Mouse (Mus musculus) neural tube, embryonic 13.5 days (tissue): ENCODE results near the gene Sesn3. TPM values are rescaled to one million over a fixed set of nuclear protein-coding genes. Genes with fewer than 3 reads are reported as not detected.

Source experiments
- ATAC-seq: fragments of 200-750 bp; cut with Nextera tagmentation; 2 replicates; pipeline ENCODE4 v1.8.0; 2017; ENCODE audit warnings: low read depth, mild to moderate bottlenecking, moderate TSS enrichment, moderate library complexity
- H3K27ac ChIP-seq: fragments of 300-500 bp; sonication (generic); replicated peaks from 2 replicates; pipeline ENCODE4 v1.5.1; 2015; ENCODE audit warnings: moderate library complexity, mild to moderate bottlenecking, inconsistent platforms
- H3K27me3 ChIP-seq: fragments of 300-500 bp; sonication (generic); 2 replicates; pipeline ENCODE4 v1.6.1; 2015; ENCODE audit warnings: mild to moderate bottlenecking, inconsistent platforms
- H3K36me3 ChIP-seq: fragments of 300-500 bp; sonication (generic); 2 replicates; pipeline ENCODE4 v1.6.1; 2015; ENCODE audit warnings: mild to moderate bottlenecking, inconsistent platforms
- H3K4me1 ChIP-seq: fragments of 300-500 bp; sonication (generic); replicated peaks from 2 replicates; pipeline ENCODE4 v1.6.1; 2015; ENCODE audit warnings: inconsistent platforms
- H3K4me2 ChIP-seq: fragments of 300-500 bp; sonication (generic); 2 replicates; pipeline ENCODE4 v1.6.1; 2015; ENCODE audit warnings: inconsistent platforms, mild to moderate bottlenecking, moderate library complexity
- H3K4me3 ChIP-seq: fragments of 300-500 bp; sonication (generic); 2 replicates; pipeline ENCODE4 v1.5.1; 2015; ENCODE audit warnings: mild to moderate bottlenecking, inconsistent platforms
- H3K9ac ChIP-seq: fragments of 300-500 bp; sonication (generic); 2 replicates; pipeline ENCODE4 v1.6.1; 2015; ENCODE audit warnings: moderate library complexity, mild to moderate bottlenecking, inconsistent platforms
- H3K9me3 ChIP-seq: fragments of 300-500 bp; sonication (generic); 2 replicates; pipeline ENCODE4 v1.6.1; 2016; ENCODE audit warnings: inconsistent platforms
- WGBS: fragments of 180-500 bp; shearing (Covaris S2); methylation state at CpG from one replicate; pipeline ENCODE4 v1.1.7; 2015; 5-methylcytosine and 5-hydroxymethylcytosine counted together
- polyA plus RNA-seq: library from polyadenylated mRNA; unstranded; fragments of >200 nt; fragmentation: Nextera tagmentation; extraction: Ambion mirVana; gene quantifications from 2 replicates; pipeline ENCODE4 v1.2.1, GENCODE M21; 2015

Gene Sesn3
- polyA plus RNA-seq, 1 experiment from 2014 or later, result 18.8 TPM

- H3K36me3 ChIP-seq, result no peaks in the 10 kb centered on the region
- H3K9me3 ChIP-seq, result no peaks in the 10 kb centered on the region
- peaks cover 10% of the 10 kb centered on the region; the same call in 1 of the 2 replicates for H3K4me1 ChIP-seq
- 0 out of 2 replicates have a peak overlapping the region, but pooled peaks have one; percentile 2 for H3K27ac ChIP-seq
- no peak overlapping the region for H3K4me2 ChIP-seq
- H3K4me3 ChIP-seq, result no peak overlapping the region
- H3K9ac ChIP-seq, result no peak overlapping the region
- no peaks in the 10 kb centered on the region for H3K27me3 ChIP-seq
- ATAC-seq, result peak; percentile 67
- 37% methylated on average over 3 of the region's 3 CpGs for WGBS
These were observed 13.7 kb upstream of the Sesn3 start for GRCm38 (mm10) chr9:14261150-14261549.

- 77% methylated on average over 4 of the region's 4 CpGs for WGBS
- Histone ChIP-seq H3K9me3 (no peaks in the 10 kb centered on the region), H3K9ac (no peak overlapping the region), H3K4me2 (no peak overlapping the region), H3K36me3 (no peaks in the 10 kb centered on the region), H3K27ac (no peak overlapping the region), H3K4me1 (peaks cover 10% of the 10 kb centered on the region; the same call in 1 of the 2 replicates), H3K4me3 (no peak overlapping the region), H3K27me3 (no peaks in the 10 kb centered on the region)
- ATAC-seq, result no peak
These were observed 12.3 kb upstream of the Sesn3 start for GRCm38 (mm10) chr9:14262568-14262972.

- WGBS, result 42% methylated on average over 2 of the region's 2 CpGs
- Histone ChIP-seq H3K4me3 (no peak overlapping the region), H3K9ac (no peak overlapping the region), H3K4me2 (no peak overlapping the region), H3K27me3 (no peaks in the 10 kb centered on the region), H3K4me1 (peaks cover under 1% of the 10 kb centered on the region; the same call in 1 of the 2 replicates), H3K27ac (no peak overlapping the region), H3K9me3 (no peaks in the 10 kb centered on the region), H3K36me3 (no peaks in the 10 kb centered on the region)
- ATAC-seq, result no peak
These were observed 8.4 kb upstream of the Sesn3 start for GRCm38 (mm10) chr9:14266470-14266869.

GRCm38 (mm10) chr9:14268578-14268977, 6.3 kb upstream of the Sesn3 start:
- 84% methylated on average over 2 of the region's 2 CpGs for WGBS
- Histone ChIP-seq H3K4me3 (no peak overlapping the region), H3K27ac (no peak overlapping the region), H3K4me2 (no peak overlapping the region), H3K4me1 (no peaks in the 10 kb centered on the region), H3K27me3 (no peaks in the 10 kb centered on the region), H3K9ac (no peak overlapping the region), H3K9me3 (no peaks in the 10 kb centered on the region), H3K36me3 (no peaks in the 10 kb centered on the region)
- no peak for ATAC-seq

GRCm38 (mm10) chr9:14272921-14273320, 1.9 kb upstream of the Sesn3 start:
- Histone ChIP-seq H3K9ac (no peak overlapping the region), H3K36me3 (no peaks in the 10 kb centered on the region), H3K9me3 (no peaks in the 10 kb centered on the region), H3K27me3 (no peaks in the 10 kb centered on the region), H3K4me2 (no peak overlapping the region), H3K4me3 (no peak overlapping the region), H3K27ac (no peak overlapping the region), H3K4me1 (peaks cover 13% of the 10 kb centered on the region)
- ATAC-seq, result no peak
- WGBS, result 68% methylated on average over 1 of the region's 1 CpGs

GRCm38 (mm10) chr9:14274586-14274985, 281 bp upstream of the Sesn3 start:
- Histone ChIP-seq H3K4me3 (peak overlapping the region; percentile 94), H3K36me3 (no peaks in the 10 kb centered on the region), H3K27me3 (no peaks in the 10 kb centered on the region), H3K27ac (peak overlapping the region; percentile 92), H3K9me3 (no peaks in the 10 kb centered on the region), H3K4me1 (peaks cover 26% of the 10 kb centered on the region), H3K9ac (peak overlapping the region; percentile 67), H3K4me2 (peak overlapping the region; percentile 62)
- ATAC-seq, result no peak
- 32% methylated on average over 5 of the region's 5 CpGs for whole genome bisulfite sequencing

GRCm38 (mm10) chr9:14275792-14276480, 1.1 kb downstream of the Sesn3 start:
- Histone ChIP-seq H3K9ac (peak overlapping the region; percentile 94), H3K4me1 (peaks cover 32% of the 10 kb centered on the region), H3K36me3 (no peaks in the 10 kb centered on the region), H3K4me2 (peak overlapping the region; percentile 63), H3K4me3 (peak overlapping the region; percentile 94), H3K9me3 (no peaks in the 10 kb centered on the region), H3K27ac (peak overlapping the region; percentile 97), H3K27me3 (no peaks in the 10 kb centered on the region)
- ATAC-seq, result peak; percentile 98
- under 1% methylated on average over 38 of the region's 54 CpGs for WGBS

GRCm38 (mm10) chr9:14276481-14277287, 1.8 kb downstream of the Sesn3 start:
- peak overlapping the region; percentile 94 for H3K4me3 ChIP-seq
- H3K9me3 ChIP-seq, result no peaks in the 10 kb centered on the region
- no peaks in the 10 kb centered on the region for H3K27me3 ChIP-seq
- H3K36me3 ChIP-seq, result no peaks in the 10 kb centered on the region
- peak overlapping the region; percentile 97 for H3K27ac ChIP-seq
- peak; percentile 63 for ATAC-seq
- peaks cover 35% of the 10 kb centered on the region for H3K4me1 ChIP-seq
- peak overlapping the region; percentile 94 for H3K9ac ChIP-seq
- WGBS, result 0% methylated on average over 60 of the region's 61 CpGs
- H3K4me2 ChIP-seq, result peak overlapping the region; percentile 63

GRCm38 (mm10) chr9:14277365-14277991, 2.6 kb downstream of the Sesn3 start:
- H3K27me3 ChIP-seq, result no peaks in the 10 kb centered on the region
- WGBS, result 2% methylated on average over 7 of the region's 7 CpGs
- peak overlapping the region; percentile 94 for H3K4me3 ChIP-seq
- H3K4me2 ChIP-seq, result peak overlapping the region; percentile 63
- H3K9ac ChIP-seq, result peak overlapping the region; percentile 94
- H3K27ac ChIP-seq, result peak overlapping the region; percentile 97
- ATAC-seq, result no peak
- H3K4me1 ChIP-seq, result peaks cover 35% of the 10 kb centered on the region
- no peaks in the 10 kb centered on the region for H3K36me3 ChIP-seq
- H3K9me3 ChIP-seq, result no peaks in the 10 kb centered on the region

- no peak overlapping the region for H3K4me2 ChIP-seq
These were observed 5.8 kb downstream of the Sesn3 start for GRCm38 (mm10) chr9:14280696-14281095.

GRCm38 (mm10) chr9:14285036-14285435, 10.2 kb downstream of the Sesn3 start:
- ATAC-seq, result no peak
- Histone ChIP-seq H3K27me3 (no peaks in the 10 kb centered on the region), H3K27ac (no peak overlapping the region), H3K4me3 (no peak overlapping the region), H3K36me3 (no peaks in the 10 kb centered on the region), H3K4me1 (0 out of 2 replicates have a peak, but pooled peaks cover 18% of the 10 kb centered on the region), H3K9me3 (no peaks in the 10 kb centered on the region), H3K4me2 (no peak overlapping the region), H3K9ac (no peak overlapping the region)
- WGBS, result 68% methylated on average over 3 of the region's 3 CpGs

More at GRCm38 (mm10) chr9:14280696-14281095, 5.8 kb downstream of the Sesn3 start:
- H3K27me3 ChIP-seq, result no peaks in the 10 kb centered on the region
- WGBS, result 69% methylated on average over 1 of the region's 1 CpGs
- H3K36me3 ChIP-seq, result no peaks in the 10 kb centered on the region
- H3K27ac ChIP-seq, result no peak overlapping the region
- no peak overlapping the region for H3K4me3 ChIP-seq
- H3K4me1 ChIP-seq, result peaks cover 34% of the 10 kb centered on the region
- H3K9ac ChIP-seq, result no peak overlapping the region
- H3K9me3 ChIP-seq, result no peaks in the 10 kb centered on the region
- ATAC-seq, result no peak

GRCm38 (mm10) chr9:14287234-14287633, 12.4 kb downstream of the Sesn3 start:
- 0 out of 2 replicates have a peak, but pooled peaks cover 11% of the 10 kb centered on the region for H3K4me1 ChIP-seq
- H3K27ac ChIP-seq, result no peak overlapping the region
- H3K36me3 ChIP-seq, result no peaks in the 10 kb centered on the region
- ATAC-seq, result no peak
- H3K4me2 ChIP-seq, result no peak overlapping the region
- no peaks in the 10 kb centered on the region for H3K27me3 ChIP-seq
- no peaks in the 10 kb centered on the region for H3K9me3 ChIP-seq
- WGBS, result 88% methylated on average over 1 of the region's 1 CpGs
- H3K4me3 ChIP-seq, result no peak overlapping the region
- H3K9ac ChIP-seq, result no peak overlapping the region
